Mouse (Mus musculus) small intestine, adult 2 months (tissue): ENCODE measurements around the gene Gimap7.

Experiments
- CTCF ChIP-seq: fragments of 200-500 bp; IDR thresholded peaks from 2 replicates; pipeline ENCODE4 v1.5.1; 2012; ENCODE audit warnings: low read depth, mild to moderate bottlenecking, control low read depth, inconsistent platforms, low read length, moderate library complexity, mixed read lengths; ENCODE audit not compliant: insufficient replicate concordance, insufficient read length; ENCODE audit errors: extremely low read depth
- POLR2A ChIP-seq: fragments of 200-500 bp; IDR thresholded peaks from 2 replicates; pipeline ENCODE4 v1.6.1; 2012; ENCODE audit warnings: low read depth, mild to moderate bottlenecking, control low read depth, inconsistent platforms, low read length, moderate library complexity

- no peak for TF ChIP-seq CTCF
- no peak for TF ChIP-seq POLR2A
These were observed 33.2 kb upstream of the Gimap7 start for GRCm38 (mm10) chr6:48685251-48685650.
